Mouse (Mus musculus): Measurements from ENCODE around the gene Fbxw11. TPM values are rescaled to one million over a fixed set of nuclear protein-coding genes. Genes with fewer than 3 reads are reported as not detected.
A peak's percentile ranks its signal among the peaks of the same experiment; 100 is the strongest.

The Fbxw11 gene
- polyA plus RNA-seq, 1 experiment from 2014 or later, result 69.2 TPM

DNA sequence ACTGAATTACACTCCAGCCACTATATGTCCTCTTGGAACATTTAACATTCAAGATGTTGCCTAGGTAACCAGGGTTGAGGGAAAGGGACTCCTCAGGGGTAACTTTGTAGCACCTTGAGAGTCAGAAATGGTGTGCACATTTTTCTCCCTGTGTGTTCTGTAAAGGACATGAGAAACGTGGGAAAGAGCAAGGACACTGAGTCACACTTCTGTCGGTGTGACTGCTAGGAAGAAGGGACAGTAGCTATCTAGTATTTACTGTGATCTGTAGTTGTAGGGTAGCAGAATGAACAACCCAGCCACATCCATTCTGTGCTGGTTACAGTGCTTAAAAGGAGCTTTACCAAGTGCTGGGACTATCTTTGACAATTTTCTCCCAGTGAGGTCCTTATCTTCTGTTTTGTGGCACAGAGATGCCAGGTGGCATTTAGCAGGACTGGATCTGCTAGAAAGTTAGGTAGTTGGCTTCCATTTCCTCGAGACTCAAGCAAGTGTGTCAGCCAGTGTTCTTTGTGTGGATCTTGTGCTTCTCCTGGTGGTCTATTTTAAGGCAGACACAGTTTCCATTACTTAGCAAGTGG lies 57.5 kb downstream of the Fbxw11 start:
- no peaks in the 10 kb centered on the region for H3K27me3 ChIP-seq (replicated peaks; ENCODE audit: control insufficient read depth, insufficient read depth, low read length)
- no peaks in the 10 kb centered on the region for H3K36me3 ChIP-seq (ENCODE audit: control insufficient read depth, insufficient read depth, low read length)
- no peak overlapping the region for H3K9ac ChIP-seq (ENCODE audit: low read length)
- H3K9me3 ChIP-seq (ENCODE audit: control insufficient read depth, low read length), result no peaks in the 10 kb centered on the region
- H3K27ac ChIP-seq (ENCODE audit: low read depth), result no peak overlapping the region
- DNase-seq (ENCODE audit: low spot score), result no peak
- H3K4me2 ChIP-seq (ENCODE audit: low read length), result no peak overlapping the region
- no peak overlapping the region for H3K4me3 ChIP-seq (ENCODE audit: low read depth, low read length)
- H3K4me1 ChIP-seq (replicated peaks; ENCODE audit: control insufficient read depth, insufficient read depth, low read length), result peaks cover 19% of the 10 kb centered on the region
- no peak for ATAC-seq (replicated peaks; ENCODE audit: low FRiP score, low TSS enrichment, low read depth)
- 74% methylated on average over 3 of the region's 3 CpGs for WGBS

DNA sequence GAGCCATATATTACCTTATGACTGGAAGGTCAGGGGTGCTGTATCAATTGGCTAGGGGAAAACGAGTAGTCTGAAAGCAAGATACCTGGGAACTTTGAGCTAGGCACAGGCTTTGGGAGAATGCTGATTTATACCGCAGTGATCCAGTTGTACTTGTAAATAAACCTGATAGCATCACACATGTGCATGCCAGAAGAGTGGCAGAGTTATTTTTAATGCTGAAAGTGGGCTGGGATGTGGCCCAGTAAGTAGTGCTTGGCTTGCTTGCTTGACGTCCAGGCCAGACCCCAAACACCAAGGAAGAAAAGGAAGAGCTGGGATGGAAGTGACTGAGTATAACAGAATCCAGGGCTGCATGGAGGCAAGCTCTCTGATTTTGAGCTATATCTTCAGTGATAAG lies 59.0 kb downstream of the Fbxw11 start:
- Histone ChIP-seq H3K27me3 (replicated peaks; ENCODE audit: control insufficient read depth, insufficient read depth, low read length) (no peaks in the 10 kb centered on the region), H3K4me3 (ENCODE audit: low read depth, low read length) (no peak overlapping the region), H3K9ac (ENCODE audit: low read length) (no peak overlapping the region), H3K36me3 (ENCODE audit: control insufficient read depth, insufficient read depth, low read length) (no peaks in the 10 kb centered on the region), H3K4me2 (ENCODE audit: low read length) (no peak overlapping the region), H3K9me3 (ENCODE audit: control insufficient read depth, low read length) (no peaks in the 10 kb centered on the region), H3K4me1 (replicated peaks; ENCODE audit: control insufficient read depth, insufficient read depth, low read length) (peaks cover 12% of the 10 kb centered on the region), H3K27ac (ENCODE audit: low read depth) (no peak overlapping the region)
- ATAC-seq (replicated peaks; ENCODE audit: low FRiP score, low TSS enrichment, low read depth) (no peak), DNase-seq (ENCODE audit: low spot score) (no peak)
- 46% methylated on average over 3 of the region's 3 CpGs for WGBS

DNA sequence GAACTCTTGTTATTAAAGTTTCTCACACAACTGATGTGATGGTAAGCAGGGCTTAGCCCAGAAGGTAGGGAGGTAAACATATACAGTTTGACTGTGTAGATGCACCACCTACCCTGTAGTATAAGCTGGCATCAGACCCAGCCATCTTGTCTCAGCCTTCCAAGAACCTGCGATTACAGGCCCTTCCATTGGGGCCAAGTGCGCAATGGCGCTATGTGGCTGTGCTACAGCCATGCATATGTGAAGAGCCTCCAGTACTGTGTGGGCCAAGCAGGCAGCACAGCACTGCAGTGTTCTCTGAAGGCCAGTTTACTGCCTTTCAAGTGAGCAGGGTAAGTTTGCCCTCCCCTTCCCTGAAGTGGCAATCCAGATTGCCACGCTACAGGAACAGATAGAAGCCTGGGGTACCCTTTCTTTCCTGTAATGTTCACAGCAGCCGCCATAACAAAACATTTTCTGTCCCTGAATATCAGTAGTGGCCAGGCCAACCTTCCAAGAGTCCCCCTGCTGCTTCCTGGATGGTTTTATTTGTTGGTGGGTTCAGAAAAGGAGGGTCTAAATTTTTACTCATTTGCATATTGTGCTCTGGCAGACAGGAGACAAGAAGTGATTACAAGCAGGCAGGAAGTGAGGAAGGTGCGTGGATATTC lies 61.8 kb downstream of the Fbxw11 start:
- ATAC-seq (replicated peaks; ENCODE audit: low FRiP score, low TSS enrichment, low read depth) (no peak), DNase-seq (ENCODE audit: low spot score) (no peak)
- no peak overlapping the region for H3K9ac ChIP-seq (ENCODE audit: low read length)
- no peaks in the 10 kb centered on the region for H3K9me3 ChIP-seq (ENCODE audit: control insufficient read depth, low read length)
- H3K36me3 ChIP-seq (ENCODE audit: control insufficient read depth, insufficient read depth, low read length), result no peaks in the 10 kb centered on the region
- no peak overlapping the region for H3K4me2 ChIP-seq (ENCODE audit: low read length)
- no peak overlapping the region for H3K4me3 ChIP-seq (ENCODE audit: low read depth, low read length)
- no peaks in the 10 kb centered on the region; the same call in 1 of the 2 replicates for H3K4me1 ChIP-seq (replicated peaks; ENCODE audit: control insufficient read depth, insufficient read depth, low read length)
- no peak overlapping the region for H3K27ac ChIP-seq (ENCODE audit: low read depth)
- WGBS, result 86% methylated on average over 6 of the region's 6 CpGs
- H3K27me3 ChIP-seq (replicated peaks; ENCODE audit: control insufficient read depth, insufficient read depth, low read length), result no peaks in the 10 kb centered on the region

DNA sequence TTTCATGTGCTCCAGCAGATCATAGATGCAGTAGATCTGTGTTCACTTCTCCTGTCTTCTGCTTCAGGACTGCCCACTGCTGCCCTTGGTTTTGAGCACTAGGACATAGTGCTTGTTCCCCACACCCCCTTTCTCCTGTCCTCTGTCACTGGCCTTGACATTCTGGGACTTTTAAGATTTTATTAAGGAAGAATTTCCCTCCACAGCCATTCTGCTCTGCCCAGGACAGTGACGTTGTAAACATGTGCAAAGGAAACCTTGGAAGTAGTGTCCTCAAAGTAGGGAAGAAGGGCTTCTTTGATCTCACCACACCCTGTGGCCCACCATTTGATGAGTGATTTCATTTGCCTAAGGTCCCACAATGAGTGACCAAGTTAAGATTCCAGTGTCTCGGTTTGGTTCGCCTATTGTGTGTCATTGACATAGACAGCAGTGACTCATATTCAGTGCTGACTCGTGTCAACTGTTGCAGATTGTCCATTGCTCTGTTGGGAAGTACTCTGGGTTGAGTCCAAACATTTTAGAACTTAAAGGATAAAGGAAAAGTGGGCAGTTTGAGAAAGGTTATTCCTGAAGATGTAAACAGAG lies 64.0 kb downstream of the Fbxw11 start:
- H3K4me2 ChIP-seq (ENCODE audit: low read length), result no peak overlapping the region
- H3K9ac ChIP-seq (ENCODE audit: low read length), result no peak overlapping the region
- no peak overlapping the region for H3K4me3 ChIP-seq (ENCODE audit: low read depth, low read length)
- 81% methylated on average over 4 of the region's 4 CpGs for WGBS
- no peak for DNase-seq (ENCODE audit: low spot score)
- no peak overlapping the region for H3K27ac ChIP-seq (ENCODE audit: low read depth)
- no peaks in the 10 kb centered on the region for H3K27me3 ChIP-seq (replicated peaks; ENCODE audit: control insufficient read depth, insufficient read depth, low read length)
- no peaks in the 10 kb centered on the region; the same call in 1 of the 2 replicates for H3K4me1 ChIP-seq (replicated peaks; ENCODE audit: control insufficient read depth, insufficient read depth, low read length)
- H3K9me3 ChIP-seq (ENCODE audit: control insufficient read depth, low read length), result no peaks in the 10 kb centered on the region
- 0 out of 2 replicates have a peak, but pooled peaks cover 2% of the 10 kb centered on the region for H3K36me3 ChIP-seq (ENCODE audit: control insufficient read depth, insufficient read depth, low read length)
- ATAC-seq (replicated peaks; ENCODE audit: low FRiP score, low TSS enrichment, low read depth), result no peak

DNA sequence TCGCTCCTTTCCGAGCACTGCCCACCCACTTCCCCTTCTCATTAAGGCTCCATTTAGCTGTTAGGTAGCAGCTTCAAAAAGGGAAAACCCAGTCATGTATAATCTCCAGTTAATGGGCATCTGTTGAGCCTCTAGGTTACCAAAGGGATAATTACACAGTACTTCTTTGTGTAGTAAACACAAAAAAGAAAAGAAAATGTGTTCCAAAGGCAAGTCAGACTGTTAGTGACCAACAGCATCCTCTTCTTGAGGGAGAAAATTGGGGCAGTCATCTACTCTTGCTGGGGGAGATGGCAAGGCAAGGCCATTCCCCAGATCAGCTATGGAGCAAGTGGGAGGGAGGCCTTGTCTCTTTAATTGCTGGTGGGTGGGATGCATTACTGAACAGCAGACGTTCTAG lies 65.0 kb downstream of the Fbxw11 start:
- DNase-seq (ENCODE audit: low spot score) (no peak), ATAC-seq (replicated peaks; ENCODE audit: low FRiP score, low TSS enrichment, low read depth) (no peak)
- H3K4me3 ChIP-seq (ENCODE audit: low read depth, low read length), result no peak overlapping the region
- H3K27ac ChIP-seq (ENCODE audit: low read depth), result no peak overlapping the region
- no peak overlapping the region for H3K9ac ChIP-seq (ENCODE audit: low read length)
- H3K36me3 ChIP-seq (ENCODE audit: control insufficient read depth, insufficient read depth, low read length), result peaks cover 12% of the 10 kb centered on the region
- no peak overlapping the region for H3K4me2 ChIP-seq (ENCODE audit: low read length)
- 65% methylated on average over 3 of the region's 3 CpGs for WGBS
- no peaks in the 10 kb centered on the region for H3K4me1 ChIP-seq (replicated peaks; ENCODE audit: control insufficient read depth, insufficient read depth, low read length)
- no peaks in the 10 kb centered on the region for H3K9me3 ChIP-seq (ENCODE audit: control insufficient read depth, low read length)
- no peaks in the 10 kb centered on the region for H3K27me3 ChIP-seq (replicated peaks; ENCODE audit: control insufficient read depth, insufficient read depth, low read length)

DNA sequence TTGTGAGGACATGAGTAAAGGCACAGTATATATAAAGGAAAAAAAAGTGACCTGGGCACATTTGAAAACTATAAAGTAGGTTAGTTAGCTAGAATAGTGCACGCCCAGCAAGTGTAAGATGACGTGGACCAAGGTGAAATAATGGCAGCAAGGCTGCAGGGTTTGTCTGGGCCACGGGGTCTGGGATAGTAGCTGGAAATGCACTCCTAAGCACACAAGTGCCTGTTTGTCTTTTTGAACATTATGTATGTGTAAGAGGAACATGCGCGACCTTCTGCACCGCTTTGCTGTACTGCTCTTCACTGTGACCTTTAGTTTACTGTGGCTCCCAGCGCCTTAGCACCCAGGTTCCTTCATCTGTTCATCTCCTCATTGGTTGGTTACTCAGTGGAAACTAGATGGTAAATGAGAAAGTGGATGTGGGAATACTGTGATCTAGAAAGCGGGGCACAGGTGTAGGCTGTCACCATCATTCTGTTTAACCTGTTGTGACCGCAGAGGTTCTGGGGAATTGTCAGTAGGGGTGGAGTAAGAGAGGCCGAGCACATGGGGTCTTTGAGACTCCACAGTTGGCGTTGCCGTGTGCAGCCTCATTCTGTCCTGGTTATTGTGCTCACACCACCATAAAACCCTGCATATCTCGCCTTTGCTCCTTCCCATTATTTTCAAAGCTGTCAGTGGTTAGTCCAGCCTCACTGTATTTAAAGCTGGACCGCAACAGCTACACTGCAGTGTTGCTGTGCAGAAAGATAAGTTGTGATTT lies 66.4 kb downstream of the Fbxw11 start:
- WGBS, result 75% methylated on average over 14 of the region's 14 CpGs
- Histone ChIP-seq H3K9ac (ENCODE audit: low read length) (no peak overlapping the region), H3K4me3 (ENCODE audit: low read depth, low read length) (no peak overlapping the region), H3K4me1 (replicated peaks; ENCODE audit: control insufficient read depth, insufficient read depth, low read length) (no peaks in the 10 kb centered on the region), H3K4me2 (ENCODE audit: low read length) (no peak overlapping the region), H3K9me3 (ENCODE audit: control insufficient read depth, low read length) (no peaks in the 10 kb centered on the region), H3K36me3 (ENCODE audit: control insufficient read depth, insufficient read depth, low read length) (peaks cover 26% of the 10 kb centered on the region), H3K27ac (ENCODE audit: low read depth) (no peak overlapping the region), H3K27me3 (replicated peaks; ENCODE audit: control insufficient read depth, insufficient read depth, low read length) (no peaks in the 10 kb centered on the region)
- ATAC-seq (replicated peaks; ENCODE audit: low FRiP score, low TSS enrichment, low read depth) (no peak), DNase-seq (ENCODE audit: low spot score) (peak; percentile 53)

DNA sequence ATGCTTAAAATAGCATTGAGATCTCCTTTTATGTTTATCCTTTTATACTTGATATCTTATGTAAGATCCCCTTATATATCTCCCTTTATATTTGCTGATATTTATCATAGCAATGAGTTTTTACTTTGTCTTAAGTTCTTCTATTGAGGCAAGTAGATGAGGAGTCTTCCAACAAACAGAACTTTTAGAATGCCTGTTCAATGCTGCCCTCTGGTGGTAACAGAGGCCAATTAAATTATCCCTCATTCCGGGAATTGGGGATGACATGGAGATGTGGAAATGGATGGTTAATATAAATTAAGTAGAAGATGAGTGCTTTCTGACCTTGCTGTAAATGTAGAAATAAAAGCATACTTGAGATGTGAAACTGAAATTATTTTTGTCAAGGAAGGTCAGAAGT lies 67.0 kb downstream of the Fbxw11 start:
- 12% methylated on average over 1 of the region's 1 CpGs for WGBS
- DNase-seq (ENCODE audit: low spot score) (peak; percentile 62), ATAC-seq (replicated peaks; ENCODE audit: low FRiP score, low TSS enrichment, low read depth) (no peak)
- no peak overlapping the region for H3K27ac ChIP-seq (ENCODE audit: low read depth)
- peaks cover 29% of the 10 kb centered on the region for H3K36me3 ChIP-seq (ENCODE audit: control insufficient read depth, insufficient read depth, low read length)
- no peaks in the 10 kb centered on the region for H3K9me3 ChIP-seq (ENCODE audit: control insufficient read depth, low read length)
- no peak overlapping the region for H3K4me3 ChIP-seq (ENCODE audit: low read depth, low read length)
- no peaks in the 10 kb centered on the region for H3K4me1 ChIP-seq (replicated peaks; ENCODE audit: control insufficient read depth, insufficient read depth, low read length)
- no peaks in the 10 kb centered on the region for H3K27me3 ChIP-seq (replicated peaks; ENCODE audit: control insufficient read depth, insufficient read depth, low read length)
- no peak overlapping the region for H3K4me2 ChIP-seq (ENCODE audit: low read length)
- no peak overlapping the region for H3K9ac ChIP-seq (ENCODE audit: low read length)

DNA sequence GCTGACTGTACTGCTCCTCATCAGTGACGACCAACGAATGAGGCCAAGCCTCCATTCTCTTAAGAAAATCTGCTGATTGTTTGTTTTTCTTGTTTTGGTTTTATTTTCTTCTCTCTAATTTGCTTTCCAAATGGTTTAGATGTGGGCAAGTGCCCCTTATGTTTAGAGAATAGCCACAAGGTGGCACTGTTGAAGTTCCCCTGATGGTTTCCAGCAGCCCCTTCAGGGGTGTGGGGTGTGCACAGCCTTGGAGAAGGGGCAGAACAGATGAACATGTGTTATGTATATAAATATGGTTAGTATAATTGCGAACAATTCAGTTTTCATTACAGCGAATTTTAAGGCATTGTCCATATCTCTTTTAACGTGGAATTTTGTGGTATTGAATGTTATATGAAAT lies 71.7 kb downstream of the Fbxw11 start:
- 68% methylated on average over 5 of the region's 5 CpGs for WGBS
- H3K4me2 ChIP-seq (ENCODE audit: low read length), result no peak overlapping the region
- H3K36me3 ChIP-seq (ENCODE audit: control insufficient read depth, insufficient read depth, low read length), result peaks cover 29% of the 10 kb centered on the region
- H3K27me3 ChIP-seq (replicated peaks; ENCODE audit: control insufficient read depth, insufficient read depth, low read length), result no peaks in the 10 kb centered on the region
- H3K9me3 ChIP-seq (ENCODE audit: control insufficient read depth, low read length), result no peaks in the 10 kb centered on the region
- no peak overlapping the region for H3K9ac ChIP-seq (ENCODE audit: low read length)
- no peak for ATAC-seq (replicated peaks; ENCODE audit: low FRiP score, low TSS enrichment, low read depth)
- no peak for DNase-seq (ENCODE audit: low spot score)
- no peak overlapping the region for H3K4me3 ChIP-seq (ENCODE audit: low read depth, low read length)
- H3K4me1 ChIP-seq (replicated peaks; ENCODE audit: control insufficient read depth, insufficient read depth, low read length), result no peaks in the 10 kb centered on the region; the same call in 1 of the 2 replicates
- H3K27ac ChIP-seq (ENCODE audit: low read depth), result no peak overlapping the region

Data from intestine, embryonic 14.5 days (tissue).